Mouse (Mus musculus): ENCODE results near the gene Zrsr1. TPM values are rescaled to one million over a fixed set of nuclear protein-coding genes. Genes with fewer than 3 reads are reported as not detected.

The Zrsr1 gene
- 18.1 and 19.1 TPM in 2 replicates for polyA plus RNA-seq (2012; rRNA removed)

GRCm38 (mm10) chr11:22971835-22972709 is at the start of gene Zrsr1:
TSS of gene Zrsr1 (plus strand) at chr11:22972005.

GRCm38 (mm10) chr11:22981984-22982757 is 10.4 kb downstream of the Zrsr1 start, which contains the start of the genes Gm28048 and Commd1:
TSS of gene Gm28048 (minus strand) at chr11:22982090.
TSS of gene Commd1 (minus strand) at chr11:22982382.

GRCm38 (mm10) chr11:22990393-22991126 is 18.8 kb downstream of the Zrsr1 start, which contains the start of gene Cct4:
TSS of gene Cct4 (plus strand) at chr11:22990519.

GRCm38 (mm10) chr11:23007481-23008180 is 35.8 kb downstream of the Zrsr1 start, which contains the start of gene Fam161a:
TSS of gene Fam161a (plus strand) at chr11:23007531.

Other genes with a start within 250 kb of the Zrsr1 start
- gene B3gnt2, start 111.0 kb upstream of the Zrsr1 start, polyA plus RNA-seq (2012; rRNA removed): 2.7 and 3.3 TPM in 2 replicates
- 0.97 and 1.1 TPM in 2 replicates for gene Gm28048, start 10.1 kb downstream of the Zrsr1 start, polyA plus RNA-seq (2012; rRNA removed)
- gene Commd1, start 10.4 kb downstream of the Zrsr1 start, polyA plus RNA-seq (2012; rRNA removed): 76.5 and 83.5 TPM in 2 replicates
- 165 and 248 TPM in 2 replicates for gene Cct4, start 18.5 kb downstream of the Zrsr1 start, polyA plus RNA-seq (2012; rRNA removed)
- 5.0 and 5.9 TPM in 2 replicates for gene Fam161a, start 35.5 kb downstream of the Zrsr1 start, polyA plus RNA-seq (2012; rRNA removed)

Data from central nervous system, embryonic 14 days (tissue).